Mouse (Mus musculus) forebrain, embryonic 12.5 days (tissue): ENCODE measurements around the gene A3galt2. TPM values are rescaled to one million over a fixed set of nuclear protein-coding genes. Genes with fewer than 3 reads are reported as not detected.
A peak's percentile ranks its signal among the peaks of the same experiment; 100 is the strongest.

Experiments used
- ATAC-seq: fragments of 200-750 bp; cut with Nextera tagmentation; 2 replicates; pipeline ENCODE4 v1.8.0; 2017; ENCODE audit warnings: moderate TSS enrichment; ENCODE audit not compliant: low FRiP score
- H3K27ac ChIP-seq: fragments of 300-500 bp; sonication (generic); 2 replicates; pipeline ENCODE4 v1.5.1; 2016; ENCODE audit warnings: mild to moderate bottlenecking
- H3K27me3 ChIP-seq: fragments of 300-500 bp; sonication (generic); 2 replicates; pipeline ENCODE4 v1.6.1; 2016; ENCODE audit warnings: mild to moderate bottlenecking
- H3K36me3 ChIP-seq: fragments of 300-500 bp; sonication (generic); replicated peaks from 2 replicates; pipeline ENCODE4 v1.6.1; 2016; ENCODE audit warnings: mild to moderate bottlenecking
- H3K4me1 ChIP-seq: fragments of 300-500 bp; sonication (generic); 2 replicates; pipeline ENCODE4 v1.6.1; 2016
- H3K4me2 ChIP-seq: fragments of 300-500 bp; sonication (generic); 2 replicates; pipeline ENCODE4 v1.6.1; 2016; ENCODE audit warnings: mild to moderate bottlenecking, moderate library complexity
- H3K4me3 ChIP-seq: fragments of 300-500 bp; sonication (generic); replicated peaks from 2 replicates; pipeline ENCODE4 v1.5.1; 2016; ENCODE audit warnings: mild to moderate bottlenecking
- H3K9ac ChIP-seq: fragments of 300-500 bp; sonication (generic); 2 replicates; pipeline ENCODE4 v1.6.1; 2016; ENCODE audit warnings: mild to moderate bottlenecking
- H3K9me3 ChIP-seq: fragments of 300-500 bp; sonication (generic); 2 replicates; pipeline ENCODE4 v1.6.1; 2016
- WGBS: fragments of 180-500 bp; shearing (Covaris S2); methylation state at CpG from one replicate; pipeline ENCODE4 v1.1.7; 2016; 5-methylcytosine and 5-hydroxymethylcytosine counted together
- polyA plus RNA-seq: library from polyadenylated mRNA; unstranded; fragments of >200 nt; fragmentation: Nextera tagmentation; extraction: Ambion mirVana; gene quantifications from 2 replicates; pipeline ENCODE4 v1.2.1, GENCODE M21; 2016

The A3galt2 gene
- polyA plus RNA-seq, 1 experiment from 2014 or later, result 0.57 TPM

DNA sequence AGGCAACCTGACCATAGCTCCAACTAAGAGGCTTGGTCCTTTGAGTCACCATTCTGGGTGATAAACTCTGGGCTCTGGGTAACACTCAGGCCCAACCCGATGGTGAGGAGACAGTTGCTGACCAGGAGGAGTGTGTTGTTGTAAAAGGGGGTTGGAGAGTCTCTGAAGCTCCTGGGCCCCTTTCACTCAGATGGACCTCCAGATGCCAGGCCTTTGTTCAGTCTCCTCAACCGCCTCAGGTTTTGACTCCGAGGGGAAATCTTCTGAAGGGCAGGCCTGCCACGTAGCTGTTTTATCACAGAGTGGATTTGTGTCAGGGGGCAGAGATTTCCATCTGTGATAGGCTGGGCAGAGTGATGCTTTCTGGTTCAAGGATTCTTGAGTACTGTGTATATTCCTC, 38.9 kb upstream of the A3galt2 start:
- no peaks in the 10 kb centered on the region for H3K27me3 ChIP-seq
- WGBS, result 4% methylated on average over 4 of the region's 4 CpGs
- H3K4me2 ChIP-seq, result peak overlapping the region; percentile 37
- H3K36me3 ChIP-seq, result no peaks in the 10 kb centered on the region
- ATAC-seq, result no peak; the same call in 1 of the 2 replicates
- H3K4me3 ChIP-seq, result no peak overlapping the region
- H3K9ac ChIP-seq, result peak overlapping the region; percentile 33; the same call in 1 of the 2 replicates
- H3K9me3 ChIP-seq, result no peaks in the 10 kb centered on the region
- peaks cover 94% of the 10 kb centered on the region for H3K4me1 ChIP-seq
- H3K27ac ChIP-seq, result peak overlapping the region; percentile 98

DNA sequence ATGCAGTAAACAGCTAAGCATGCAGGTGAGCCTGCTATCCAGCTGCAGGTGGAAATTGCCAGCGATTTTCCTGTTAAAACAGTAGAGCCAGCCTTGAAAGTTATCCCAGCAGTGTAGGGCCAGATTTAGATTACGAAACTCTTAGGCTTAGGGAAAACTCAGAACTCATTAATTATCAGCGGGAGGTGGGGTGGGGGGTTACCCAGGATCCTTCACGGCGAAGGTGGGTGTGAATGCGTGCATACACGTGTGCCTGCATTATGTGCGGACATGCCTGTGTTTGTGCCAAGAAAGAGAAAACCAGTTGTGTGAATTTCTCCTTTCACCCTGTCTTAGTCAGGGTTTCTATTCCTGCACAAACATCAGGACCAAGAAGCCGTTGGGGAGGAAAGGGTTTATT, 38.4 kb upstream of the A3galt2 start:
- no peaks in the 10 kb centered on the region for H3K36me3 ChIP-seq
- H3K27ac ChIP-seq, result peak overlapping the region; percentile 98
- WGBS, result 19% methylated on average over 9 of the region's 9 CpGs
- H3K4me1 ChIP-seq, result peaks cover 95% of the 10 kb centered on the region
- peak overlapping the region; percentile 33; the same call in 1 of the 2 replicates for H3K9ac ChIP-seq
- H3K9me3 ChIP-seq, result no peaks in the 10 kb centered on the region
- peak overlapping the region; percentile 37 for H3K4me2 ChIP-seq
- no peak for ATAC-seq
- H3K4me3 ChIP-seq, result no peak overlapping the region
- no peaks in the 10 kb centered on the region for H3K27me3 ChIP-seq

DNA sequence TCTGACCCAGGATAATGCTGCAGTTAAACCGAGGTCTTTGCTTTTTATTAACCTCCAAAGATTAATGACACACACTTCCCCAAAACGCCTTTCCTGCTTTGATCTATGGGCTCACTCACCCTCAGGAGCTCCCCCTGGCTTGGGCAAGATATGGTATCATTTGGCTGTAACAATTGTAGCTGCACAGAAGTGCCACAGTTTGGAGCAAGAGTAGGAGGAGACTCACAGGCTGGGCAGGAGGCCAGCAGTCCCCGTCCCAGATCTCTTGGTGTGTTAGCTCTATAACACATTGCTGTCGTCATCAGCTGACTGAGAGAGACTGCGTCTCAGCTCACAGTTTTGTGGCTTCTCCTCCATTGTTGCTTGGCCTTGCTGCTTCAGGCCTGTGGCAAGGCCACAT, 35.1 kb upstream of the A3galt2 start:
- H3K4me1 ChIP-seq, result peaks cover 87% of the 10 kb centered on the region
- no peak overlapping the region for H3K9ac ChIP-seq
- no peaks in the 10 kb centered on the region for H3K9me3 ChIP-seq
- WGBS, result 14% methylated on average over 5 of the region's 5 CpGs
- H3K27me3 ChIP-seq, result peaks cover 6% of the 10 kb centered on the region; the same call in 1 of the 2 replicates
- no peak overlapping the region; the same call in 1 of the 2 replicates for H3K4me2 ChIP-seq
- ATAC-seq, result no peak
- H3K36me3 ChIP-seq, result no peaks in the 10 kb centered on the region
- peak overlapping the region; percentile 83 for H3K27ac ChIP-seq
- no peak overlapping the region for H3K4me3 ChIP-seq

DNA sequence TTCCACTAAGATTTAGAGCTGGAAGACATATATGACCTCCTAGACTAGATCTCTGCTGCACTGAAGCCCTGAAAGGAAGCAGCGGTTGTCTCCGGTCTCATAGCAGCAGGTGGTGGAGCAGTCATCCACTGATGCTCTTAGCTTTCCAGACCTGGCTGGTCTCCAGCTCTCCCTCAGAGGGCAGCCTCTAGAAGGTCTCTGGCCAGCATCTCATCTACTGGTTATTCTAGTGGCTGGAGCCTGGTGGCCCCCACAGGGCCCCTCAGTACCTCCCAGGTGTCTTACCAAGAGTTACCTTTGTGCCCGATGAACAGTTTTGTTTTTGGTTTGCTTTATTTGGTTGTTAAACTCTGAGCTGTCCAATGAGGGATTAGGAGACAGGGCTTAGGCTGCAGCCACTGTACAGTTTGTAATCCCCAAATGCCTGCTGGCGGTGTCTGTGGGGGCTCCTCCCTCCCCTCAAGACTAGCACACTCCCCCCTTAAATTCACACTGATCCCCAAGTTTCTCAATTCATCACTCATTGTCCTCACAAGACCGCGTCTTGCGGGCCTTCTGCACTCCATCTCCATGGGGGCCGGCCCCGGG, 34.0 kb upstream of the A3galt2 start:
- H3K9ac ChIP-seq, result no peak overlapping the region
- WGBS, result 49% methylated on average over 9 of the region's 9 CpGs
- no peaks in the 10 kb centered on the region for H3K9me3 ChIP-seq
- peaks cover 78% of the 10 kb centered on the region for H3K4me1 ChIP-seq
- no peak for ATAC-seq
- no peak overlapping the region for H3K4me2 ChIP-seq
- H3K4me3 ChIP-seq, result no peak overlapping the region
- no peaks in the 10 kb centered on the region for H3K36me3 ChIP-seq
- H3K27me3 ChIP-seq, result peaks cover 6% of the 10 kb centered on the region; the same call in 1 of the 2 replicates
- peak overlapping the region; percentile 83; the same call in 1 of the 2 replicates for H3K27ac ChIP-seq

DNA sequence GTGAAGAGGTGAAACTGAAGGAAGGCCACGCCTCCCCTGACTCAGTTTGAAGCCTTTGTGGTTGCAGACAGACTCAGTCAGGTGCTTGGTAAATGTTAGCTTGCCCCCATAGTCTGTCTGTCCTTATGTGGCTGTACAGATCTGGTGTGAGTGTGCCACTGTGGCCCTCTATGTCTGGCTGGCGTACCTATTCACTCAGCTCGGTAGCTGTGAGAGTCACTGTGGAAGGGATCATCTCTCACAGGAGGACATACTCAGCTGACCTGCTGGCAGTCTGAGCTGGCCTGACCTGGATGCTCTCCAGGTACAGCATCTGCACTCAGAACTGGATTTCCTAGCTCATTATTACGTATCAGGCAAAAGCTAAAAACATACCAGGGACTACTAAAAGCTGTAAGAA, 33.4 kb upstream of the A3galt2 start:
- WGBS, result 86% methylated on average over 4 of the region's 4 CpGs
- Histone ChIP-seq H3K9ac (no peak overlapping the region), H3K27ac (peak overlapping the region; percentile 1; the same call in 1 of the 2 replicates), H3K4me3 (no peak overlapping the region), H3K4me1 (peaks cover 78% of the 10 kb centered on the region), H3K36me3 (no peaks in the 10 kb centered on the region), H3K27me3 (peaks cover 6% of the 10 kb centered on the region; the same call in 1 of the 2 replicates), H3K9me3 (no peaks in the 10 kb centered on the region), H3K4me2 (no peak overlapping the region)
- no peak for ATAC-seq

DNA sequence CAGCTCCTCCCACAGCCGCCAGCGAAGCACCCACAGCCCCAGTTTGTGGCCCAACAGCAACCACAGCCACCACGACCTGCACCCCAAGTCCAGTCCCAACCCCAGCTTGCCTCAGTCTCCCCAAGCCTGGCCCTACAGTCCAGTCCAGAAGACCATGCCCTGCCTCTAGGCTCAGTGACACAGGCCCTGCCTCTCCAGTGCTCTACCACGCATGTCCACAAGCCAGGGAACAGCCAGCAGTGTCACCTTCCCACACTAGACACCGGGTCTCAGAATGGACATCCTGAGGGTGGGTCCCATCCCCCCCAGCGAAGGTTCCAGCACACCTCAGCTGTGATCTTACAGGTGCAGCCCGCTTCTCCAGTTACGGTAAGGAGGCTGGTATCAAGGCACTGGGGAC, 32.2 kb upstream of the A3galt2 start:
- H3K9me3 ChIP-seq, result no peaks in the 10 kb centered on the region
- H3K27me3 ChIP-seq, result peaks cover 6% of the 10 kb centered on the region; the same call in 1 of the 2 replicates
- WGBS, result 72% methylated on average over 8 of the region's 8 CpGs
- H3K36me3 ChIP-seq, result no peaks in the 10 kb centered on the region
- no peak for ATAC-seq
- H3K27ac ChIP-seq, result no peak overlapping the region
- no peak overlapping the region for H3K4me3 ChIP-seq
- H3K4me1 ChIP-seq, result peaks cover 74% of the 10 kb centered on the region
- no peak overlapping the region for H3K4me2 ChIP-seq
- no peak overlapping the region for H3K9ac ChIP-seq

DNA sequence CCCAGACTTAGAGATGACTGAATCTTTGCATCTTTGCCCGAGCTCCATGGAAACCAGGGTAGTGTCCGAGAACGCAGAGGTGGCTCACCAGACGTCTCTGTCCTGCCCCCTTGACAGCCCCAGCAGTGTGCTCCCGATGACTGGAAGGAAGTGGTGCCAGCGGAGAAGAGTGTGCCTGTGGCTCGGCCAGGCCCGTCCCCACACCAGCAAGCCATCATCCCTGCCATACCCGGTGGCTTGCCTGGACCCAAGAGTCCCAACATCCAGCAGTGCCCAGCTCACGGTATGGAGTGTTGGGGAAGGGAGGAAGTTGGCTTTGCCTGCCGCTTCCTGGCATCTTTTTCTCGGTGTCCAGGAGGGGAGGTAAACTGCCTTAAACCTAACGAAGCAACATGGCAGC, 31.7 kb upstream of the A3galt2 start:
- Histone ChIP-seq H3K4me2 (no peak overlapping the region), H3K4me3 (no peak overlapping the region), H3K27ac (no peak overlapping the region; the same call in 1 of the 2 replicates), H3K36me3 (no peaks in the 10 kb centered on the region), H3K9ac (no peak overlapping the region), H3K4me1 (peaks cover 70% of the 10 kb centered on the region), H3K9me3 (no peaks in the 10 kb centered on the region), H3K27me3 (peaks cover 6% of the 10 kb centered on the region; the same call in 1 of the 2 replicates)
- no peak for ATAC-seq
- WGBS, result 80% methylated on average over 13 of the region's 13 CpGs

DNA sequence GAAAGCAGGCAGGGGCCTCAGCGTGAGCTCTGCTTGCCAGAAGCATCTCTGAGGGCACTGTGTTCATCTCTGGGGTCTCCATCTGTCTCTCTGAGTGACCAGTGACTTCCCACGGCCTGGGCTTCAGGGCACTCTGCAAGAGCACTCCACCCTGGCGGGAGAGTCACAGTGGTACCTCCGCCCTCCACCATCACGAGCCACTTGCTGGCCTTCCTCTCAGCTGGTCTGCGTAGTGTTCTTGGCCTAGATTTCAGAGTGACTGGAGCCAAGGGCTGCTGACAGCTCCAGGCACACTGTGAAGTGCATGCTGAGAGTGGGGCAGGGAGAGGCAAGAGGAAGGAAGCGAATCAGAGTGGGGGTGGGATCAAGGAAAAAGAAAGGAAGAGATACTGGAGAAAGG, 31.1 kb upstream of the A3galt2 start:
- 76% methylated on average over 7 of the region's 7 CpGs for WGBS
- Histone ChIP-seq H3K4me3 (no peak overlapping the region), H3K9ac (0 out of 2 replicates have a peak overlapping the region, but pooled peaks have one; percentile 9), H3K4me2 (no peak overlapping the region), H3K27ac (no peak overlapping the region; the same call in 1 of the 2 replicates), H3K9me3 (no peaks in the 10 kb centered on the region), H3K4me1 (peaks cover 72% of the 10 kb centered on the region), H3K27me3 (peaks cover 6% of the 10 kb centered on the region; the same call in 1 of the 2 replicates), H3K36me3 (no peaks in the 10 kb centered on the region)
- ATAC-seq, result no peak

DNA sequence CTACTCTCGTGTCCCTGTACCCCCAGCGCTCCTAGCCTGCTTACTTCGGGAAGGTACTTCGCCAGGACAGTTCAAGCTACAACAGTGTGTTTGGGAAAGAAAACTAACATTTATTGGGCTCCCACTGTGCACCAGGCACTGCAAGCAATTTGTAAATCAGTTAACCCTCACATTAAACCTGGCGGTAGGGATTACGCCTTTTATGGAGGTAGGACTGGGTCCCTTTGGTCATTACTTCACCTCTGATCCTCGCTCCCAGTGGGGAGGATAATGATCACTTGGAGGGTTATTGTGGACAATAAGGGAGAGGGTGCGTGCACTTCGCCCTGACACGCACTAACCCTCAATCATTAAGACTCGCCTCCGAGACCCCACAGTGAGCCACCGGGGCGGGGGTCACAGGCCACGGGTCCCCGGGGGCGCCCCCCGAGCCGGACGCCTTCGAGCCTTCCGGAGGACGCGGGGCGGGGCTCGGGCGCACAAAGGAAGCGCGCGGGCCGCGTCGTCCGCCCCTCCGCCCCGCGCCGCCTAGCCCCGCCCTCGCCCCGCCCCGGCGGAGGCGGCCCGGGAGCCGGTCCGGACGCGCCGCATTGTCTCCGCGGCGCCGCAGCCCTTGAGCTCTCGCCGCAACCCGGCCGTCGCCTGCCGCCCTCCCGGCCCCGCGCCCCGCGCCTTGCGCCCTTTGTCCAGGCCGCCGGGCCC, 28.0 kb upstream of the A3galt2 start:
- Histone ChIP-seq H3K9me3 (no peaks in the 10 kb centered on the region), H3K4me1 (peaks cover 71% of the 10 kb centered on the region), H3K9ac (peak overlapping the region; percentile 100), H3K4me2 (peak overlapping the region; percentile 98), H3K4me3 (peak overlapping the region; percentile 99), H3K36me3 (peaks cover 10% of the 10 kb centered on the region), H3K27me3 (peaks cover 6% of the 10 kb centered on the region; the same call in 1 of the 2 replicates), H3K27ac (peak overlapping the region; percentile 96)
- ATAC-seq, result peak; percentile 93
- WGBS, result 3% methylated on average over 40 of the region's 68 CpGs

DNA sequence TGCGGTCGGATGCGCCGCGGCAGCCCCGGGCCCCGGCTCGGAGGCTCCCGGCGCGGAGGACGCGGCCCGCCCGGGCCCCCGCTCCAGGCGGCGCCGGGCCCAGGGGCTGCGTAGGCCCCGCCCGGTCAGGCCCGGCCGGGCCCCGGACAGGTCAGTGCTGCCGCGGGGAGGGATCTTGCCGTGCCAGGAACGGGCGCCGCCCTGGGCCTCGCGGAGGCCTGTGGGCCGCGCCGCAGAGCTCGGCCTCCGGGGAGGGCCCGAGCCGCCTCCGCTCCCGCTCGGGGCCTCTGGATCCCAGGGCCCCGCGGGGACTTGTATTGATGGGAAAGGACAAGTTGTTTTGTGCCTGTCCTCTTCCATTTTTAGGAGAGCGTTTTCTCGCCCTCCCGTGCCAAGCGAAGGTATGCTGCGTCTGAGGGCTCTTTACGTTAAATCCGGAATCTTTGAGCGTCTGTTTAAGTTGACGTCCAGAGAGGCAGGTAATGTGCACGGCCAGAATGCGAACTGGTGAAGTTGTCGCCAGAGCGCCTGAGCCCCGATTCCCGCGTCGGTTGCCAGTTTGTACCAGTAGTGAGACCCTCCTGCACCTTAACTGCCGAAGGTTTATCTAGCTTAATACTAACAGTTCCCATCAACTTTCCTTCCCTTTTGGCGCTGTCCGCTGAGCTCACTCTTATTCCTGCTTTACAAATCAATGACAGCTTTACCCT, 27.3 kb upstream of the A3galt2 start:
- peaks cover 71% of the 10 kb centered on the region for H3K4me1 ChIP-seq
- under 1% methylated on average over 64 of the region's 65 CpGs for whole genome bisulfite sequencing

DNA sequence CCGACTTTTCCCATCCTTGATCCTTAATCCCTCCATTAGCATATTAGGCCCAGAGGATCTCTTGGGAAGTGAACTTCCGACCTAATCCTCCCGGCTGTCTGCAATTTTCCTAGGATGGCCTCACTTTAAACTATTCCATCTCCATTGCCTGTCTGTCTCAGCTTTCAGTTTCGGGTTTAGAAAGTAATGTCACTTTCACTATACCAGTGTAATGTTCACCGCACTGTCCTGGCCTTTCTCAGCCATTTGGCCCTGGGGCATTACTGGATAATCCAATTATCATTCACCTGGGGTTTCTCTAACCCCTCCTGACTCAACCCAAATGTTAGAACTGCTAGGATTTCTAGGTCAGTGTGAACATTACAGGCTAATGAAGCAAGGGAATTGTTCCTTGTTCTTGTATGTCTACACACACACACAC, 26.7 kb upstream of the A3galt2 start:
- ATAC-seq, result no peak
- Histone ChIP-seq H3K9ac (peak overlapping the region; percentile 100), H3K27me3 (no peaks in the 10 kb centered on the region), H3K36me3 (peaks cover 12% of the 10 kb centered on the region), H3K4me1 (peaks cover 71% of the 10 kb centered on the region), H3K27ac (peak overlapping the region; percentile 96), H3K4me3 (peak overlapping the region; percentile 99), H3K4me2 (peak overlapping the region; percentile 98), H3K9me3 (no peaks in the 10 kb centered on the region)
- WGBS, result under 1% methylated on average over 5 of the region's 5 CpGs

More for the DNA sequence above, 27.3 kb upstream of the A3galt2 start:
- Histone ChIP-seq H3K27me3 (peaks cover 4% of the 10 kb centered on the region; the same call in 1 of the 2 replicates), H3K36me3 (peaks cover 10% of the 10 kb centered on the region), H3K9me3 (no peaks in the 10 kb centered on the region), H3K27ac (peak overlapping the region; percentile 96), H3K9ac (peak overlapping the region; percentile 100), H3K4me3 (peak overlapping the region; percentile 99), H3K4me2 (peak overlapping the region; percentile 98)
- peak; percentile 70 for ATAC-seq
